Mouse (Mus musculus): ENCODE measurements around the gene Gm39653.

Gm39653 gene

GRCm38 (mm10) chr1:63668852-63669160 lies 53.0 kb downstream of the Gm39653 start:
- in situ Hi-C loops (cut with MboI; ENCODE audit: low sequenced_read_pairs): loop anchor here (25.0 kb wide), 1 partner anchor 1043 kb away; no protein-coding TSS in a partner anchor
